ENCODE assay signal across 17 mouse cellular contexts in genomic region chr1:92376456-92376855, GRCm38 (mm10).
DNase-seq lines count a peak whose midpoint lies in the region; ATAC-seq and TF ChIP-seq lines count a peak whose summit lies in the region.
"Had no signal": no experiment of that assay in that cellular context is flagged by ENCODE, and none has a peak within 500 bp of the region (broad histone marks: within the 10 kb centered on the region; RNA-seq: fewer than 3 reads in every experiment).

No protein-coding gene starts in this region.

- H3K9ac ChIP-seq in kidney, embryonic 14.5 days (ENCODE audit: low read depth, low read length), result no peak overlapping the region
- no peak overlapping the region for H3K9ac ChIP-seq in heart, embryonic 15.5 days
- H3K9ac ChIP-seq in liver, postnatal 0 days (replicated peaks), result no peak overlapping the region
- H3K9ac ChIP-seq: forebrain, embryonic 12.5 days; liver, embryonic 13.5 days had no signal

- H3K9me3 ChIP-seq in kidney, embryonic 14.5 days (ENCODE audit: control insufficient read depth, low read length), result no peaks in the 10 kb centered on the region
- no peaks in the 10 kb centered on the region for H3K9me3 ChIP-seq in heart, embryonic 15.5 days (replicated peaks)
- no peaks in the 10 kb centered on the region for H3K9me3 ChIP-seq in liver, postnatal 0 days (ENCODE audit: low read length)
- H3K9me3 ChIP-seq: forebrain, embryonic 12.5 days; liver, embryonic 13.5 days had no signal

- no peak for ATAC-seq in kidney, embryonic 14.5 days (ENCODE audit: low FRiP score, low TSS enrichment)
- ATAC-seq in heart, embryonic 15.5 days (replicated peaks; ENCODE audit: insufficient number of reproducible peaks, insufficient read depth, low FRiP score, low read depth), result no peak; the same call in 1 of the 2 replicates
- no peak for ATAC-seq in liver, postnatal 0 days
- ATAC-seq: activated CD4-positive, CD25-positive, alpha-beta regulatory T cell, adult 4 months; midbrain, embryonic 16.5 days had no signal

- TF ChIP-seq CTCF in left cerebral cortex, adult 2 months (IDR thresholded peaks at IDR 0.05), result no peak
- no peak for TF ChIP-seq CTCF in liver, postnatal 0 days (IDR thresholded peaks at IDR 0.05; ENCODE audit: low read depth)

- TF ChIP-seq EP300 in liver, postnatal 0 days (IDR thresholded peaks at IDR 0.05; ENCODE audit: low read depth), result no peak

- no peaks in the 10 kb centered on the region for H3K36me3 ChIP-seq in kidney, embryonic 14.5 days (ENCODE audit: control insufficient read depth, insufficient read depth, low read length)
- H3K36me3 ChIP-seq in heart, embryonic 15.5 days, result no peaks in the 10 kb centered on the region
- no peaks in the 10 kb centered on the region for H3K36me3 ChIP-seq in liver, postnatal 0 days (replicated peaks; ENCODE audit: insufficient read depth, low read length)
- H3K36me3 ChIP-seq: forebrain, embryonic 12.5 days; liver, embryonic 13.5 days had no signal

- no peak overlapping the region for H3K4me3 ChIP-seq in kidney, embryonic 14.5 days (ENCODE audit: low read length)
- H3K4me3 ChIP-seq in heart, embryonic 15.5 days, result no peak overlapping the region
- no peak overlapping the region for H3K4me3 ChIP-seq in left cerebral cortex, adult 2 months
- no peak overlapping the region for H3K4me3 ChIP-seq in liver, postnatal 0 days (ENCODE audit: low read depth, low read length)
- H3K4me3 ChIP-seq: forebrain, embryonic 12.5 days; liver, embryonic 13.5 days had no signal

- H3K4me2 ChIP-seq in kidney, embryonic 14.5 days (replicated peaks; ENCODE audit: low read depth, low read length), result no peak overlapping the region
- H3K4me2 ChIP-seq in heart, embryonic 15.5 days, result no peak overlapping the region
- no peak overlapping the region for H3K4me2 ChIP-seq in liver, postnatal 0 days (ENCODE audit: low read depth, low read length)
- H3K4me2 ChIP-seq: forebrain, embryonic 12.5 days; liver, embryonic 13.5 days had no signal

- H3K4me1 ChIP-seq in kidney, embryonic 14.5 days (ENCODE audit: control insufficient read depth, insufficient read depth, low read length), result peaks cover 23% of the 10 kb centered on the region; the same call in 1 of the 2 replicates
- peaks cover 45% of the 10 kb centered on the region for H3K4me1 ChIP-seq in heart, embryonic 15.5 days (replicated peaks)
- H3K4me1 ChIP-seq in liver, postnatal 0 days (ENCODE audit: insufficient read depth), result 0 out of 2 replicates have a peak, but pooled peaks cover under 1% of the 10 kb centered on the region
- H3K4me1 ChIP-seq: liver, embryonic 13.5 days had no signal

- DNase-seq in kidney, adult 18-20 months, result peak; percentile 10
- peak; percentile 76 to 78 for DNase-seq in heart, adult 18-20 months
- DNase-seq in left cerebral cortex, adult 2 months (ENCODE audit: extremely low spot score in 1 of 2, low spot score in 2 of 2), result no peak
- no peak for DNase-seq in gastrocnemius, postnatal 25 days
- no peak for DNase-seq in liver, postnatal 0 days
- no peak for DNase-seq in thymus, adult 18-20 months
- DNase-seq: cerebellum, adult 9-11 months; gastrocnemius, postnatal 14 days; liver, embryonic 13.5 days; lung, postnatal 4 days; spleen, adult 18-20 months; thymus, adult 2 months had no signal

- WGBS in kidney, embryonic 14.5 days, result 34% methylated on average over 4 of the region's 4 CpGs
- WGBS in heart, embryonic 15.5 days, result 31% methylated on average over 4 of the region's 4 CpGs
- WGBS in liver, postnatal 0 days (ENCODE audit: insufficient replicate concordance), result 66% methylated on average over 4 of the region's 4 CpGs

- no peak overlapping the region for H3K27ac ChIP-seq in kidney, embryonic 14.5 days (ENCODE audit: low read depth, low read length)
- peak overlapping the region; percentile 87 for H3K27ac ChIP-seq in heart, embryonic 15.5 days
- H3K27ac ChIP-seq in left cerebral cortex, adult 2 months, result peak overlapping the region; percentile 80
- no peak overlapping the region for H3K27ac ChIP-seq in liver, postnatal 0 days (ENCODE audit: low read depth)
- H3K27ac ChIP-seq: forebrain, embryonic 12.5 days; liver, embryonic 13.5 days had no signal

- H3K27me3 ChIP-seq in kidney, embryonic 14.5 days (ENCODE audit: control insufficient read depth, insufficient read depth, low read length), result no peaks in the 10 kb centered on the region
- H3K27me3 ChIP-seq in heart, embryonic 15.5 days, result no peaks in the 10 kb centered on the region
- H3K27me3 ChIP-seq in liver, postnatal 0 days (ENCODE audit: insufficient read depth, low read length), result no peaks in the 10 kb centered on the region
- H3K27me3 ChIP-seq: forebrain, embryonic 12.5 days; liver, embryonic 13.5 days had no signal

- intact Hi-C loops in left cerebral cortex, adult 2 months (cut with DNase I), result no loop called here

Comparison
In these comparisons a context has a peak if more than half of its experiments do, and no peak if none do; other contexts are left out.
1. DNase-seq: peak in kidney, adult 18-20 months (single experiment) and heart, adult 18-20 months (2 of 2); none in left cerebral cortex, adult 2 months (0 of 2), gastrocnemius, postnatal 25 days (single experiment), liver, postnatal 0 days (single experiment) and thymus, adult 18-20 months (0 of 2).
2. H3K27ac ChIP-seq: peak in heart, embryonic 15.5 days (single experiment) and left cerebral cortex, adult 2 months (single experiment); none in kidney, embryonic 14.5 days (single experiment) and liver, postnatal 0 days (single experiment).